Mouse (Mus musculus): ENCODE data around the gene Tmigd3. TPM values are rescaled to one million over a fixed set of nuclear protein-coding genes. Genes with fewer than 3 reads are reported as not detected.

The Tmigd3 gene
- polyA plus RNA-seq (2017; shearing (Covaris generic)) = under 1 TPM in 1 of 2 experiments, not detected in 1; 0.20 TPM

DNA sequence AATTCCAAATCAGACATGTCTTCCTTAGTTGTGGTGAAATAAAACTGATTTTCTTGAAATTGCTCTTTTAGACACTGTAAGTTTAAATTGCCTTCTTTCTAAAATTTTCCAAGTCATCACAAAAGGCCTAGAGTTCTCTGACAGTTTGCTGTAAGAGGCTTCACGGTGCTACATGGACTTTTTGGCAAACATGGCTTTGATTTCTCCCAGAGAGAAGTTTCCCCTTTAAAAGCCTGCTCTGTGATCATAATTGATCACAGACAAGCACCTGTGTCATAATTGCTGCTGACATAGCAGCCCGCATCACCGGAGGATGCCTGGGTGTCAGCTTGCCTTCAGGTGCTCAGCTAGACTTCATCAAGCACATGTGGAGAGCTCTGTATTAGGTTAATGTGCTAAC is at the start of gene Tmigd3, which contains the start of gene Adora3:
Gene Tmigd3 (plus strand): TSS at position 346 of the 400 bp plus-strand sequence.
Gene Adora3 (plus strand): TSS at position 301 of the 400 bp plus-strand sequence.

DNA sequence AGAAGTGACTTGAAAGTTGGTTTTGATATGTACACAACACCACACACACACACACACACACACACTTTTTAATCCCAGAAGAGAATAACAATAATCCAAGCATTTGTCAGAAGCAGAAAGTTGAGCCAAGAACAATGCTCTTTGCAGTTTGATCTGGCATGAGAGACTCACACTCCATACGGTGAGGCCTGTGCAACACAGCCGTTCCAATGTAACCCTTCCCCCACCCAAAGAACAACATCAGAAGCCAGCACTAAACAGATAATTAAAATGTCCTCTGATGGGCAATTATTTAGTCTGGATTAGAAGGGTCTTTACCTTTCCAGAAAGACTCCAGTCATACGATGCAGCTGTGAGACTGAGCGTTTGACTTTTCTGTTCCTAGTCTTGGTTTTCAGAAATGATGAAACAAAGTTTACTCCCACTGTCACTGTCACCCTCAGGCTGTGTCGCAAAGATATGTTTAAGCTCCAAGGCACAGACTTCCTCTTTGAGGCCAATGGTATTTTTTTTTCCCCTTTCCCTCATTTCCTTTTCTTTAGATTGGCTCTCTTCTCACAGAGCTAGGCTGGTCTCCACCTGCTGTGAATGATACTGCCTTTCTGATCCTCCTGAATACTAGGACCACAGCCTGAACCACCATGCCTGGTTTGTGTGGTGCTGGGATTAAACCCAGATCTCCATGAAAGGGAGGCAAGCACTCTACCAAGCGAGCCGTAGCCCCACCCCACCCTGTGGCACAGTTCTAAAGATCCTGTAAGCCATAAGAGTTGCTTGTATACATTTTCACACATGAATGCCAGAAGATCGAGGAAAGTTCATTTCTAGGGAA is 61.8 kb downstream of the Tmigd3 start, which contains the start of gene I830077J02Rik:
Gene I830077J02Rik (minus strand): TSS at position 425 of the 832 bp plus-strand sequence.

DNA sequence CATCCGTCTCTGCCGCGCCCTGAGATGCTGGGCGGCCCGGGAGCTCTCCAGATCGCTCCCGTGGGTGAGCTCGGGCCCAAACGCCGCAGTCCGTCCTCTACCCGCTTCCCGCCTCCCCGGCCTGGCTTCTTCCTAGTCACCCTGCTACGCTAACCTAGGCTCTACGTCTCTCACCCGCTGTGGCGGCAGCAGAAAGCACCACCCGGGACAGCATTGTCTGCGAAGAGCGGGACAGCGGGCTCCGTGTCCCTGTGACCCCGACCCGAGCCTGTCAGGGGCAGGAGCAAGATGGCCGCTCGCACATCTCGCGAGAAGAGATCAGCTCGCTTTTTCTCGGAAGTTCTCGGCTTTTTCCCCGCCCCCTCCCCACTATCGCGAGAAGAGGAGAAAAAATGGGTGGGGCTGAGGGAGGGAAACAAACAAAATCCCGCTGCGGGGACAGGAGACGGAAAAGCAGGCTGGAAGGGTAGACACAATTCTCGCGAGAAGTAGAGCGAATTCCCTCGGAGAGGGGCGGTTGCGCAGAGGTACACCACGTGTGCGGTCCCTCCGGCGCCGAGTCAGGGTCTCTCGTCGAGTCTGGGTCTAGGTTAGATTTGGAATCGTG is 88.4 kb downstream of the Tmigd3 start, which contains the start of gene Wdr77:
Gene Wdr77 (plus strand): TSS at position 396 of the 607 bp plus-strand sequence.

DNA sequence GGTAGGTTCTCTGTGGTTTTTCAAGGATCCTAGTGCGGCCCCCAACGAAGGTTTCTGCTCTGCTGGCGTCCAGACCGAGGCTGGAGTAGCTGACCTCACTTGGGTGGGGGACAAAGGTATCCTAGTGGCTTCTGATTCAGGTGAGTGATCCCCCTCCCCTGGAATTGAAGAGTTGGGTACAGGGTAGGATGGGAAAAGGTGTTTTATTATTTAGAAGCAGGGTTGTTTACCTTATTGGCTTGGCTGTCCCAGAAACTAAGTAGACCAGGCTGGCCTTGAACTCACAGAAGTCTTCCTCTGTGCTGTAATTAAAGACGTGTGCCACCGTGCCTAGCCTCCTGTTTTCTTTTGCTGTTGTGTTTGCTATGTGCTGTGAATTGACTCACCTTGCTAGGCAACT is 89.3 kb downstream of the Tmigd3 start, which contains the start of gene Atp5f1:
Gene Atp5f1 (minus strand): TSS at position 101 of the 400 bp plus-strand sequence.

DNA sequence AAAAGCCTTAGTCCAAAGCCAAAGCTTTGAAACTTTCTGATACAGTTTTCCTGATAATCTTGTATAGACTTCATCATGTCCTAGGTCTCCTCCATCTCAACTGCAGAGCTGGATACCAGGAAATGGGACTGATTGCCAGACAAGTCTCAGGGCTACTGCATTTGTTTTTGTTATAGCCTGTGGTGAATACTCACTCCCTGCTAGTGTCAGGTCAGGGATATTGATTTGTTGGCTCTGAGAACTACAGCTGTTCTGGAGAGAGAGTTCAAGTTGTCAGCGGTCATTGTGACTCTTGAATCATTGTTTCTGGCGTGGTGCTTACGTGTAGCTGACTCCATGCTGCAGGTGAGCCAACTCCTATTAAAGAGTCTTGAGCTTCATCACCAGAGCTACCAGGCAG is 102.7 kb downstream of the Tmigd3 start, which contains the start of gene Ovgp1:
Gene Ovgp1 (plus strand): TSS at position 301 of the 400 bp plus-strand sequence.

Other genes starting within 250 kb of the Tmigd3 start
- 10 to 100 TPM; 21.0 to 22.9 TPM for gene Ddx20, start 183.3 kb upstream of the Tmigd3 start, polyA plus RNA-seq (2017; shearing (Covaris generic))
- gene Inka2, start 166.3 kb upstream of the Tmigd3 start, polyA plus RNA-seq (2017; shearing (Covaris generic)) = 1 to 10 TPM; 2.2 to 3.7 TPM
- 100 to 1,000 TPM; 298 to 399 TPM for gene Rap1a, start 69.6 kb upstream of the Tmigd3 start, polyA plus RNA-seq (2017; shearing (Covaris generic))
- gene Adora3, start within 50 bp of the Tmigd3 start, polyA plus RNA-seq (2017; shearing (Covaris generic)) = under 1 TPM; 0.08 to 0.64 TPM
- gene I830077J02Rik, start 61.8 kb downstream of the Tmigd3 start, polyA plus RNA-seq (2017; shearing (Covaris generic)) = under 1 TPM; 0.58 to 0.70 TPM
- gene Wdr77, start 88.5 kb downstream of the Tmigd3 start, polyA plus RNA-seq (2017; shearing (Covaris generic)) = 10 to 100 TPM; 55.2 to 92.8 TPM
- gene Atp5f1, start 89.2 kb downstream of the Tmigd3 start, polyA plus RNA-seq (2017; shearing (Covaris generic)) = 100 to 1,000 TPM; 392 to 441 TPM
- 1 to 10 TPM; 2.0 to 5.6 TPM for gene Ovgp1, start 102.8 kb downstream of the Tmigd3 start, polyA plus RNA-seq (2017; shearing (Covaris generic))
- gene Pifo, start 143.7 kb downstream of the Tmigd3 start, polyA plus RNA-seq (2017; shearing (Covaris generic)) = 1 to 10 TPM in 1 of 2 experiments, under 1 TPM in 1; 0.73 to 1.0 TPM
- gene Chil5, start 161.9 kb downstream of the Tmigd3 start, polyA plus RNA-seq (2017; shearing (Covaris generic)) = 10 to 100 TPM in 1 of 2 experiments, 1 to 10 TPM in 1; 1.3 to 16.9 TPM
- under 1 TPM in 1 of 2 experiments, not detected in 1; 0.12 TPM for gene Chia1, start 242.3 kb downstream of the Tmigd3 start, polyA plus RNA-seq (2017; shearing (Covaris generic))